ENCODE assay signal across 8 mouse cellular contexts in the genomic region with DNA sequence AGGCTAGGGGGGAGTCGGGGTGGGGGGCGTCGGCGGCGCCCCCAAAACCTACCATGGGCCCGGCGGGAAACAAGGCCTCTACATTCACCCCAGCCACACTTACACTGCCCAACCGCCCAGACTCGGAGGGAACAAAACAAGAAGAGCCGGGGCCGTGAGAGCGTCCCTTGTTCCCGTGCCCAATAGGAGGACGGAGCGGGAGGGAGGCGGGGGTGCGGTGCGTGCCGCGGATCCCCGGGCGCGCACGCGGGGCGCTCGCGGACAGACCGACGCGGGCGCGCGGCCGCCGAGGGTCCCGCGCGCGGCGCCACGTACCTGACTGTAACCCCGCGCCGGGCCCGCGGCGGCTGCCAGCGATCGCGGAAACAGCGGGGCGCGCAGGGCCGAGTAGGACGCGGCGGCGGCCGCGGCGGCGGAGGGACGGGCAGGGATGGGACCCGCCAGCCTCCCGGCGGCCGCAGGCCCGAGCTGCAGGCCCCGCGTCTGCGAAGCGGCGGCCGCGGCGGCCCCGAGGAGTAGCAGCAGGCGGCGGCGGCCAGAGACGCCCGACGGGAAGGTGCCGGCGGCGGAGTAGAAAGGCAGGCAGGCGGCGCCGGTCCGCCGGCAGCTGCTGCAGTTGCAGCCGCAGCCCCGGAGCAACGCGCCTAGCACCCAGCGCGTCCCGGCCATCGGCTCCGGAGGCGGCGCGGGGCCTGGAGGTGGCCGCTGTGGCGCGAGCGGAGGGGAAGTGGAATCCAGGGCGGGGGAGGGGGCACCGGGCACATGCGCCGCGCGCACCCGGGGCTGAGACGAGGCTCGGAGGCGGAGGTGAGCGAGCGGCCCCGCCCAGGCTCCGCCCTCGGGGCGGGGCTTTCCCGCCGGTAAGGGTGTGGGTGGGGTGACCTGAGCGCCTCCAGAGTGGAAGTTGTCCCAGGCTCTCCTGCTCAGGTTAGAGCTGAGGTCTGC. TPM values are rescaled to one million over a fixed set of nuclear protein-coding genes. Genes with fewer than 3 reads are reported as not detected.
DNase-seq lines count a peak whose midpoint lies in the region; ATAC-seq lines count a peak whose summit lies in the region.

A gene (minus strand): TSS at position 729 of the 945 bp plus-strand sequence.

- peak within 1 kb of the TSS; percentile 96 for H3K27ac ChIP-seq in intestine, embryonic 14.5 days (ENCODE audit: low read depth)

- H3K9me3 ChIP-seq in intestine, embryonic 14.5 days (ENCODE audit: control insufficient read depth, low read length): no peaks in the 10 kb centered on the region

- peak; percentile 92 for DNase-seq in adipocyte (ENCODE audit: low spot score)
- DNase-seq in embryo, embryonic 10 days (ENCODE audit: low spot score): peak; percentile 89
- peak; percentile 91 for DNase-seq in gastrocnemius, postnatal 14 days
- DNase-seq in intestine, embryonic 14.5 days (ENCODE audit: low spot score): peak; percentile 95
- DNase-seq in left cerebral cortex, postnatal 14 days (ENCODE audit: low spot score in 2 of 2): peak; percentile 89 to 90
- peak; percentile 93 for DNase-seq in mesoderm, embryonic 11.5 days (ENCODE audit: low read depth, low spot score)
- peak; percentile 85 for DNase-seq in right cerebral cortex, postnatal 36 days (ENCODE audit: low spot score in 2 of 2)
- peak; percentile 94 for DNase-seq in yolk sac, embryonic 10.5 days (ENCODE audit: low spot score)

- peak within 1 kb of the TSS; percentile 90 for H3K4me3 ChIP-seq in intestine, embryonic 14.5 days (ENCODE audit: low read depth, low read length)

- H3K4me1 ChIP-seq in intestine, embryonic 14.5 days (replicated peaks; ENCODE audit: control insufficient read depth, insufficient read depth, low read length): peaks cover 6% of the 10 kb centered on the region

- peaks cover 24% of the 10 kb centered on the region for H3K36me3 ChIP-seq in intestine, embryonic 14.5 days (ENCODE audit: control insufficient read depth, insufficient read depth, low read length)

- intact Hi-C loops in gastrocnemius, postnatal 14 days (cut with DNase I; ENCODE audit: low total_unique reads): loop anchor here (5.0 kb wide), 1 partner anchor 47 kb away; a partner anchor contains a TSS
- intact Hi-C loops in left cerebral cortex, postnatal 14 days (cut with DNase I): loop anchor here (2.0 to 5.0 kb wide), 2 partner anchors 45 to 87 kb away; a partner anchor contains a TSS

- peak within 1 kb of the TSS; percentile 97 for H3K9ac ChIP-seq in intestine, embryonic 14.5 days (ENCODE audit: low read length)

- no peaks in the 10 kb centered on the region for H3K27me3 ChIP-seq in intestine, embryonic 14.5 days (replicated peaks; ENCODE audit: control insufficient read depth, insufficient read depth, low read length)

- under 1% methylated on average over 126 of the region's 127 CpGs for WGBS in intestine, embryonic 14.5 days

- ATAC-seq in intestine, embryonic 14.5 days (replicated peaks; ENCODE audit: low FRiP score, low TSS enrichment, low read depth): peak; percentile 91

- peak within 1 kb of the TSS; percentile 84 for H3K4me2 ChIP-seq in intestine, embryonic 14.5 days (ENCODE audit: low read length)

RNA-seq across cellular contexts. Expression of the gene that starts here (rescaled TPM):
- total RNA-seq in gastrocnemius, postnatal 14 days (2021): 100 to 1,000 TPM; 112 to 120 TPM
- polyA plus RNA-seq in intestine, embryonic 14.5 days (2014; fragmentation: Nextera tagmentation; extraction: Ambion mirVana): 58.5 and 59.5 TPM in 2 replicates
- 100 to 1,000 TPM in 1 of 2 experiments, 10 to 100 TPM in 1; 94.5 to 106 TPM for total RNA-seq in left cerebral cortex, postnatal 14 days (2021)

Comparison
In these comparisons a context has a peak if more than half of its experiments do, and no peak if none do; other contexts are left out.
1. Peak in every context shown above with its lines: DNase-seq, ATAC-seq, H3K4me3 ChIP-seq and H3K27ac ChIP-seq.